Mouse (Mus musculus): ENCODE data around the gene Trpv2. TPM values are rescaled to one million over a fixed set of nuclear protein-coding genes. Genes with fewer than 3 reads are reported as not detected.
"Not testable (repeated sequence)": the region's sequence is repeated elsewhere in the genome, so short reads cannot be mapped to it uniquely, and the experiment has no call there.

The Trpv2 gene
- total RNA-seq, 2 experiments from 2014 or later: 21.9 to 22.2 TPM

DNA sequence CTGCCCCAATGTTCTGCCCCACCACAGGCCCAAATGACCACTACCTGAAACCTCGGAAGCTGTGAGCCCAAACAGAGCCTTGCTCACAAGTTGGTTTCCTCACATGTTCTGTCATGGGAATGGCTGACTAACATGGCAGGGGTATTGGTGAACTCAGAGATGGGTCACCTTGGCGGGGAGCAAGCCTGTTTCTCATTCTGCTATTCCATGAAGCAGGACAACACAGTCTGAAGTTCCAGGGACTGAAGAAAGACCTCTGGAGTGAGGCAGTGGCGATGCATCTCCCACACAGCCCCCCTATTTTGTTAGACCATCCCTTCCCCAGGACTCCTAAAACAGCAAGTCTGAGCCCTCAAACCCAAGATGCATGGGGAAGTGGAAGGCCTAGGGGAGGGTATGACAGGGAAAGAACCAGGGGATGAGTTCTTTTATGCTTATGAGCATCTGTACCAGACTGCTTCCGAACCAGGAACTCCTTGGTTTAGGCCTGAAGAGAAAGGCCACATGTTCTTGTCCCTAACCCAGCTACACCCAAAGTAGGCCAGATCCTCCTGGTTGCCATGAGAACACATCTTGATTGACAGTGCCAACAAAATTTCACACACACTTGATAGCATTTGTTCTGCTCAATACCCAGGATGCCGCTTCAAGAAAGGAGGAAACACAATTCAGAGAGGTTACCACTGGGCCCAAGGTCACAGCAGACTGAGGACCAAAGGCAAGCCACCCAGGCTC is 70.5 kb downstream of the Trpv2 start:
- no peak for DNase-seq (ENCODE audit: low spot score in 2 of 2)
- intact Hi-C loops (cut with DNase I): no loop called here

GRCm38 (mm10) chr11:62645337-62645675 is 71.0 kb downstream of the Trpv2 start:
- intact Hi-C loops (cut with DNase I): no loop called here
- DNase-seq (ENCODE audit: low spot score in 2 of 2): no peak

DNA sequence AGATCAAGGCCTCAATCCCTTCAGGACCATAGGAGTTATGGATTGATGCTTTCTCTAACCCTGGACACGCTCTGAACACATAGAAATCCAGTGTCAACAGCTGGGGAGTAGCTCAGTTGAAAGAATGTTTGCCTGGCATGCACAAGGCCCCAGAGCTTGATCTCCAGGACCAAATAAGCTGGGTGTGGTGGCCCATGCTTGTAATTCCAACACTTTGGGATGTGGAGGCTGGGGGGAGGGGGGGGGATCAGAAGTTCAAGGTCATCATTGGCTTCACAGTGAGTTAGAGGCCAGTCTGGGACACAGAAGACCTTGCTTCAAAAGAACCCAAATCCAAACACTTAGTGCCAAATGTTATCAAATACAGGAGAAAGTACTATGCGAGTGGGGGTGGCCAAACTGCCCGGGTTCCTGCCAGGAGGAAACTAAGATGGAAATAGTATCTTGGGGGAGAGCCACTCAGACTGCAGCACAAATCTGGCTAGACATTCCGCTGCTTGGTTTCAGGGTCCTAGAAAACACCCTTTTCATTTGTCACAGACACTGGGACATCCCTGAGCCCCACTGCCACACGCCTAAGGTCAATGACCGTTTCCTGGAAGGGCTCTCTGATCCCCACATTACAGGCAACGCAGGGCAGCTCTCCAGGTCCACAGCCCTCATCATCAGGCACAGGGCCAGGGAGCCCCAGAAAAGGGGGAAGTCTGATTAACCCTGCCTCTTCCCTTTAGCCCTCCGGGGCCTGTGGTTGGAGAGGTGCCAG is 71.6 kb downstream of the Trpv2 start:
- DNase-seq (ENCODE audit: low spot score in 2 of 2): peak; percentile 67 to 74
- intact Hi-C loops (cut with DNase I): no loop called here

DNA sequence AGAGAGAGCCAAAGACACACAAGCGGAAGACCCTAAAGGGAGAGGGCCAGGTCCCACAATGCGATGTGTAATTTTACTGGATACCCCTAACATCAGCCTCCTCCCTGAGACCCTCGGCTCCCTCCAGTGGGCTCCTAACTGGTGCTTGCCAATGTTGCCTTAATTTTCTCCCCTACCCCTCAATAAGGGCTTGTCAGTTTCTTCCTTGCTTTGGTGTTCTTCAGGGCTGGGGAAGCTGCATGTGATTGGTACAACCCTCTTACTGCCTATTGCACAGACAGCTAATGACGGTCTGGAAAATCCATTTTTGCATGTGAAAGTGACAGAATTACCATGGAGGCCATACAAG is 72.2 kb downstream of the Trpv2 start:
- intact Hi-C loops (cut with DNase I): no loop called here
- DNase-seq (ENCODE audit: low spot score in 2 of 2): no peak

GRCm38 (mm10) chr11:62646958-62647515 is 72.8 kb downstream of the Trpv2 start:
- intact Hi-C loops (cut with DNase I): no loop called here
- no peak for DNase-seq (ENCODE audit: low spot score in 2 of 2)

GRCm38 (mm10) chr11:62647661-62648590 is 73.6 kb downstream of the Trpv2 start, which contains the start of gene Lrrc75a:
Lrrc75a (minus strand) TSS chr11:62648523.
- DNase-seq (ENCODE audit: low spot score in 2 of 2): peak in 1 of 2 experiments; percentile 26
- intact Hi-C loops (cut with DNase I): loop anchor here (2.0 kb wide), 1 partner anchor 35 kb away; no protein-coding TSS in a partner anchor

DNA sequence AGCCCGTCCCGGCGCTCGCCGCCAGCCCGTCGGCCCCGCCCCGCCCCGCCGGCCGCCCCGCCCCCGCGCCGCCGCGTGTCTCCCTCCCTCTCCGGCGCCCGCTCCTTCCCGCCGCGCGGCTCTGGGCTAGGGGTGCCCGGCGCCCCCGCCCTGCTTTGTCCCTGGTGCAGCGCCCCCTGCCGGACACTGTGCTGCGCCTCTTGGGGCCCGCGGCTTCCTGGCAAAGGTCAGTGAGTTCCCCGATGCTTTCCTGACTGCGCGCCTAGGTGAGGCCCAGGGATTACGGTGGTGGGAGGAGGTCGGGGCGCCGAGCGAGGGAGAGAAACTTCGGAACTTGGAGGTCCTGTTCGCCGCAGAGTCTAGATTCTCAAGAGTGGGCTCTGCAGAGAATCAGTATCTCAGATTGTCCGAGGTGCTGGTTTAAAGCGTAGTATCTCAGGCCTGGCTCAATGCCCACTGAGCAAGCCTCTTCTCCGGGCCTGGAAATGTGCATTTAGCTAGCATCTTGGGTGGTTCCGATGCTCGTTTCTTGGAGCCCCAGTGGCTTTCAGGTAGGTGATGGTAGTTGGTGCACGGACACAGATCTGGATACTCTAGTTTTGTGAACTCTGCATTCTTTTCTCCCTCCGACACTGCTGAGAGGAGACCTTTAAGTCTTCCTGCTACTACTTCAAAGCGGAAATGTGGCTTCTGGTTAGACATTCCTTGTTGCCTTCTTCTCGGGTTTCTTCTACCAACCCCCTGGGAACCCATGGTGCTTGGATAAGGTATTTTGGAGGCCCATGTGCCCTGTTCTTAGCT is 74.5 kb downstream of the Trpv2 start, which contains the start of gene Mmgt2:
Mmgt2 (plus strand) TSS at position 74 of the 801 bp plus-strand sequence.
- peak; percentile 84 to 89 for DNase-seq (ENCODE audit: low spot score in 2 of 2)
- intact Hi-C loops (cut with DNase I): loop anchor here (2.0 kb wide), 1 partner anchor 36 kb away; no protein-coding TSS in a partner anchor

DNA sequence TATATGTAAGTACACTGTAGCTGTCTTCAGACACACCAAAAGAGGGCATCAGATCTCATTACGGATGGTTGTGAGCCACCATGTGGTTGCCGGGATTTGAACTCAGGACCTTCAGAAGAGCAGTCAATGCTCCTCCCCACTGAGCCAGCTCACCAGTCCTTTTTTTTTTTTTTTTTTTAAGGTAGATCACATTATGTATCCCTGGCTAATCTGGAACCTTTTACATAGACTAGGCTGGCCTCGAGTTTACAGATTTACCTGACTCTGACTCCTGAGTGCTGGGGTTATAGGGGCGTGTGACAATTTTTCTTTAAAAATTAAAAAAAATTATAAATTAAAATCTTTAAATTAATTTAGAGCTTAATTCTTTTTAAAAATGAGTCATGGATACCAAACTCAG is 75.5 kb downstream of the Trpv2 start:
- intact Hi-C loops (cut with DNase I): loop anchor here (2.0 kb wide), 1 partner anchor 37 kb away; no protein-coding TSS in a partner anchor
- DNase-seq (ENCODE audit: low spot score in 2 of 2): not testable (repeated sequence)

Other genes starting within 250 kb of the Trpv2 start
- gene Pigl, start 116.0 kb upstream of the Trpv2 start, total RNA-seq (2021): 1 to 10 TPM; 6.5 to 7.2 TPM
- gene Ncor1, start 115.9 kb upstream of the Trpv2 start, total RNA-seq (2021): 100 to 1,000 TPM; 244 to 270 TPM
- gene Cenpv, start 35.2 kb upstream of the Trpv2 start, total RNA-seq (2021): 10 to 100 TPM; 37.7 to 45.0 TPM
- 1,000 to 10,000 TPM; 1,710 to 1,861 TPM for gene Ubb, start 23.3 kb upstream of the Trpv2 start, total RNA-seq (2021)
- 10 to 100 TPM; 16.4 to 16.8 TPM for gene Lrrc75a, start 74.0 kb downstream of the Trpv2 start, total RNA-seq (2021)
- 10 to 100 TPM; 23.4 to 24.2 TPM for gene Mmgt2, start 74.2 kb downstream of the Trpv2 start, total RNA-seq (2021)
- gene Zfp287, start 157.4 kb downstream of the Trpv2 start, total RNA-seq (2021): 10 to 100 TPM; 15.8 to 16.7 TPM
- not detected for gene Gm10428, start 178.6 kb downstream of the Trpv2 start, total RNA-seq (2021)
- gene Zfp286, start 215.0 kb downstream of the Trpv2 start, total RNA-seq (2021): 10 to 100 TPM; 20.6 to 23.0 TPM
- 1 to 10 TPM; 3.5 to 4.6 TPM for gene Trim16, start 245.7 kb downstream of the Trpv2 start, total RNA-seq (2021)

Data from left cerebral cortex, postnatal 14 days (tissue).